Mouse (Mus musculus): Measurements from ENCODE around the gene Gm21858. TPM values are rescaled to one million over a fixed set of nuclear protein-coding genes. Genes with fewer than 3 reads are reported as not detected.
"Not testable (repeated sequence)": the region's sequence is repeated elsewhere in the genome, so short reads cannot be mapped to it uniquely, and the experiment has no call there.

Gm21858 gene
- polyA plus RNA-seq (2016; fragmentation: Nextera tagmentation; extraction: Ambion mirVana): not detected in 2 replicates

DNA sequence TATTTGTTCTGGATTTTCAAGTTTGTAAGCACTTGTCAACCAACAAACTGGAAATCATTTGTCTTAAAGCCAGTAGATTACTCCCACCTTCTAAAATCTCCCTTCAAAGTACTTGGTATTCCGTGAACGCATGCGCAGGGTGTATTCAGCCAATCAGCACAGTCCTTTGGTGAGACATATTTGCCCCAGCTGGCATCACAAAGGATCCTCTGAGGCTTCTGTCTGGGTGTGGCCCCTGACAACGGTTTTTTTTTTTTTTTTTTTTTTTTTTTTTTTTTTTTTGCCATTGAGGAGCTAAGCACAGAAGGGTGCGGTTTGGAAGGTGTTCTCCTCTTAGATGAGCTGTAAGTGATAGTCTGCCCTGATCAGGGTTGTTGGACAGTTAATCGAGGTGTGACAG lies at the start of gene Gm21858:
Gene Gm21858 (plus strand): TSS at position 301 of the 400 bp plus-strand sequence.
- H3K4me3 ChIP-seq; H3K27me3 ChIP-seq (replicated peaks); H3K9ac ChIP-seq; H3K36me3 ChIP-seq; H3K9me3 ChIP-seq (replicated peaks); H3K4me1 ChIP-seq (replicated peaks); H3K27ac ChIP-seq (ENCODE audit: poor library complexity, severe bottlenecking); ATAC-seq (ENCODE audit: insufficient number of reproducible peaks, low FRiP score); H3K4me2 ChIP-seq: not testable (repeated sequence)
- no CpG with 5 or more reads among the region's 6 CpGs for WGBS
